Mouse (Mus musculus): ENCODE results near the gene Antxr1. TPM values are rescaled to one million over a fixed set of nuclear protein-coding genes. Genes with fewer than 3 reads are reported as not detected.

Gene Antxr1
- polyA plus RNA-seq, 1 experiment from 2014 or later = 10.3 TPM

Other genes starting within 250 kb of the Antxr1 start
- gene D6Ertd527e, start 231.1 kb downstream of the Antxr1 start, polyA plus RNA-seq (2014; fragmentation: Nextera tagmentation; extraction: Ambion mirVana) = 0.32 and 0.33 TPM in 2 replicates
- not detected in 2 replicates for gene Gkn1, start 15.1 kb upstream of the Antxr1 start, polyA plus RNA-seq (2014; fragmentation: Nextera tagmentation; extraction: Ambion mirVana)
- not detected in 2 replicates for gene Gkn2, start 37.5 kb upstream of the Antxr1 start, polyA plus RNA-seq (2014; fragmentation: Nextera tagmentation; extraction: Ambion mirVana)
- 0.25 TPM in 2 replicates for gene Gkn3, start 53.1 kb upstream of the Antxr1 start, polyA plus RNA-seq (2014; fragmentation: Nextera tagmentation; extraction: Ambion mirVana)
- not detected in 2 replicates for gene Bmp10, start 93.2 kb upstream of the Antxr1 start, polyA plus RNA-seq (2014; fragmentation: Nextera tagmentation; extraction: Ambion mirVana)
- gene Arhgap25, start 197.4 kb upstream of the Antxr1 start, polyA plus RNA-seq (2014; fragmentation: Nextera tagmentation; extraction: Ambion mirVana) = 3.9 and 5.0 TPM in 2 replicates

All from embryonic facial prominence, embryonic 11.5 days (tissue).